Mouse (Mus musculus): Measurements from ENCODE around the gene Crim1.

Crim1 gene

GRCm38 (mm10) chr17:78326381-78326780, 126.3 kb downstream of the Crim1 start:
- DNase-seq (ENCODE audit: low spot score in 2 of 2) = no peak

GRCm38 (mm10) chr17:78327187-78327586, 127.1 kb downstream of the Crim1 start:
- DNase-seq (ENCODE audit: low spot score in 2 of 2) = no peak

GRCm38 (mm10) chr17:78328287-78328686, 128.2 kb downstream of the Crim1 start:
- DNase-seq (ENCODE audit: low spot score in 2 of 2) = no peak

- no peak for DNase-seq (ENCODE audit: low spot score in 2 of 2)
Measured at GRCm38 (mm10) chr17:78331438-78331837, 131.4 kb downstream of the Crim1 start.

- DNase-seq (ENCODE audit: low spot score in 2 of 2) = no peak
Measured at GRCm38 (mm10) chr17:78333275-78333674, 133.2 kb downstream of the Crim1 start.

GRCm38 (mm10) chr17:78335250-78335649, 135.2 kb downstream of the Crim1 start:
- no peak for DNase-seq (ENCODE audit: low spot score in 2 of 2)

GRCm38 (mm10) chr17:78343688-78344087, 143.6 kb downstream of the Crim1 start:
- no peak for DNase-seq (ENCODE audit: low spot score in 2 of 2)

GRCm38 (mm10) chr17:78347111-78347801, 147.2 kb downstream of the Crim1 start:
- DNase-seq (ENCODE audit: low spot score in 2 of 2) = no peak

GRCm38 (mm10) chr17:78351676-78352499, 151.8 kb downstream of the Crim1 start:
- no peak for DNase-seq (ENCODE audit: low spot score in 2 of 2)

- no peak for DNase-seq (ENCODE audit: low spot score in 2 of 2)
Measured at GRCm38 (mm10) chr17:78352500-78352855, 152.4 kb downstream of the Crim1 start.

- no peak for DNase-seq (ENCODE audit: low spot score in 2 of 2)
Measured at GRCm38 (mm10) chr17:78354411-78354810, 154.4 kb downstream of the Crim1 start.

GRCm38 (mm10) chr17:78354871-78355270, 154.8 kb downstream of the Crim1 start:
- no peak for DNase-seq (ENCODE audit: low spot score in 2 of 2)

- DNase-seq (ENCODE audit: low spot score in 2 of 2) = no peak
Measured at GRCm38 (mm10) chr17:78355611-78356010, 155.6 kb downstream of the Crim1 start.

- no peak for DNase-seq (ENCODE audit: low spot score in 2 of 2)
Measured at GRCm38 (mm10) chr17:78357753-78358152, 157.7 kb downstream of the Crim1 start.

- no peak for DNase-seq (ENCODE audit: low spot score in 2 of 2)
Measured at GRCm38 (mm10) chr17:78358251-78358726, 158.2 kb downstream of the Crim1 start.

- DNase-seq (ENCODE audit: low spot score in 2 of 2) = peak; percentile 38 to 47
Measured at GRCm38 (mm10) chr17:78361939-78362728, 162.1 kb downstream of the Crim1 start.

GRCm38 (mm10) chr17:78364555-78365302, 164.7 kb downstream of the Crim1 start:
- DNase-seq (ENCODE audit: low spot score in 2 of 2) = no peak

GRCm38 (mm10) chr17:78366070-78366469, 166.0 kb downstream of the Crim1 start:
- DNase-seq (ENCODE audit: low spot score in 2 of 2) = no peak

GRCm38 (mm10) chr17:78368481-78368880, 168.4 kb downstream of the Crim1 start:
- DNase-seq (ENCODE audit: low spot score in 2 of 2) = no peak

- no peak for DNase-seq (ENCODE audit: low spot score in 2 of 2)
Measured at GRCm38 (mm10) chr17:78370445-78370844, 170.4 kb downstream of the Crim1 start.

- no peak for DNase-seq (ENCODE audit: low spot score in 2 of 2)
Measured at GRCm38 (mm10) chr17:78373174-78373573, 173.1 kb downstream of the Crim1 start.
